In genomic region chr1:82180427-82180826, GRCm38 (mm10) we compare ENCODE assay signal across 25 mouse cellular contexts. TPM values are rescaled to one million over a fixed set of nuclear protein-coding genes. Genes with fewer than 3 reads are reported as not detected.
DNase-seq lines count a peak whose midpoint lies in the region; ATAC-seq lines count a peak whose summit lies in the region.
"Had no signal": no experiment of that assay in that cellular context is flagged by ENCODE, and none has a peak within 500 bp of the region (broad histone marks: within the 10 kb centered on the region; RNA-seq: fewer than 3 reads in every experiment).

No protein-coding gene starts in this region.

- peak; percentile 75 for ATAC-seq in liver, embryonic 16.5 days (ENCODE audit: low read depth)
- ATAC-seq: CD4-positive, CD25-positive, alpha-beta regulatory T cell, adult 4 months; forebrain, embryonic 16.5 days; hindbrain, embryonic 16.5 days; inflammation-experienced regulatory T-cells, adult 6 months had no signal

- H3K36me3 ChIP-seq in liver, embryonic 16.5 days (ENCODE audit: control insufficient read depth, insufficient read depth): no peaks in the 10 kb centered on the region
- H3K36me3 ChIP-seq: embryonic facial prominence, embryonic 12.5 days; forebrain, embryonic 12.5 days; G1E; heart, embryonic 10.5 days; hindbrain, embryonic 12.5 days had no signal

- H3K9ac ChIP-seq in liver, embryonic 16.5 days (ENCODE audit: low read depth, low read length): no peak overlapping the region
- H3K9ac ChIP-seq: embryonic facial prominence, embryonic 12.5 days; forebrain, embryonic 12.5 days; hindbrain, embryonic 12.5 days had no signal

- H3K27ac ChIP-seq in liver, embryonic 16.5 days (ENCODE audit: low read length): no peak overlapping the region
- H3K27ac ChIP-seq: embryonic facial prominence, embryonic 12.5 days; forebrain, embryonic 12.5 days; heart, embryonic 10.5 days; hindbrain, embryonic 12.5 days had no signal

- H3K9me3 ChIP-seq in liver, embryonic 16.5 days (replicated peaks; ENCODE audit: control insufficient read depth, low read length): no peaks in the 10 kb centered on the region
- H3K9me3 ChIP-seq: embryonic facial prominence, embryonic 12.5 days; forebrain, embryonic 12.5 days; G1E; heart, embryonic 10.5 days; hindbrain, embryonic 12.5 days had no signal

- peak; percentile 49 for DNase-seq in adrenal gland, adult 2 months
- DNase-seq in adrenal gland, postnatal 25 days: no peak
- DNase-seq in ovary, adult 18-20 months (ENCODE audit: low spot score): peak; percentile 7
- DNase-seq in ovary, postnatal 14 days (ENCODE audit: low spot score): no peak
- no peak for DNase-seq in thymus, postnatal 25 days
- no peak for DNase-seq in cerebellum, adult 11-12 months
- DNase-seq: B cell, adult 2 months; cerebellum, adult 8-10 months; cerebellum, postnatal 25 days; gastrocnemius, postnatal 10 days; heart, adult 18-20 months; heart, postnatal 10 days; heart, postnatal 4 days had no signal

- H3K27me3 ChIP-seq in liver, embryonic 16.5 days (ENCODE audit: control insufficient read depth, insufficient read depth, low read depth, low read length): no peaks in the 10 kb centered on the region
- H3K27me3 ChIP-seq: embryonic facial prominence, embryonic 12.5 days; forebrain, embryonic 12.5 days; hindbrain, embryonic 12.5 days had no signal

- 31% methylated on average over 1 of the region's 1 CpGs for WGBS in liver, embryonic 16.5 days (ENCODE audit: insufficient replicate concordance)

- H3K4me2 ChIP-seq in liver, embryonic 16.5 days (ENCODE audit: low read depth, low read length): no peak overlapping the region
- H3K4me2 ChIP-seq: embryonic facial prominence, embryonic 12.5 days; forebrain, embryonic 12.5 days; hindbrain, embryonic 12.5 days had no signal

- no peaks in the 10 kb centered on the region for H3K4me1 ChIP-seq in liver, embryonic 16.5 days (ENCODE audit: control insufficient read depth, low read depth, low read length)
- H3K4me1 ChIP-seq: embryonic facial prominence, embryonic 12.5 days; forebrain, embryonic 12.5 days; hindbrain, embryonic 12.5 days had no signal

- H3K4me3 ChIP-seq in liver, embryonic 16.5 days (ENCODE audit: low read depth, low read length): no peak overlapping the region
- H3K4me3 ChIP-seq: embryonic facial prominence, embryonic 12.5 days; forebrain, embryonic 12.5 days; heart, embryonic 10.5 days; hindbrain, embryonic 12.5 days had no signal

RNA-seq across cellular contexts. Expression of gene Gm9747, which starts 52.5 kb away (rescaled TPM):
- total RNA-seq in adrenal gland, adult 2 months (2021): not detected
- polyA plus RNA-seq in adrenal gland, adult 2 months (2012; rRNA removed): not detected in 2 replicates
- not detected in 2 replicates for total RNA-seq in adrenal gland, postnatal 25 days (2021)
- 4.5 and 6.6 TPM in 2 replicates for polyA plus RNA-seq in liver, embryonic 16.5 days (2015; fragmentation: Nextera tagmentation; extraction: Ambion mirVana)
- total RNA-seq: gastrocnemius, postnatal 10 days; gastrocnemius, postnatal 4 days; heart, adult 18-20 months; heart, postnatal 10 days; heart, postnatal 4 days had no signal
- polyA plus RNA-seq: CD4-positive, CD25-positive, alpha-beta regulatory T cell, adult 4 months; cortical plate, adult 2 months; G1E; inflammation-experienced regulatory T-cells, adult 6 months had no signal

Comparison
In these comparisons a context has a peak if more than half of its experiments do, and no peak if none do; other contexts are left out.
1. DNase-seq: peak in adrenal gland, adult 2 months (single experiment) and ovary, adult 18-20 months (single experiment); none in adrenal gland, postnatal 25 days (single experiment), ovary, postnatal 14 days (single experiment), thymus, postnatal 25 days (single experiment) and cerebellum, adult 11-12 months (single experiment).